Mouse (Mus musculus) cerebellum, adult 2 months (tissue): ENCODE data around the gene Tssc4.

ENCODE experiments used
- CTCF ChIP-seq: fragments of 200-500 bp; IDR thresholded peaks from 2 replicates; pipeline ENCODE4 v1.5.1; 2011; ENCODE audit warnings: low read depth, mild to moderate bottlenecking, control low read depth, low read length, moderate library complexity, borderline replicate concordance; ENCODE audit not compliant: insufficient read depth
- POLR2A ChIP-seq: fragments of 200-500 bp; IDR thresholded peaks from 2 replicates; pipeline ENCODE4 v1.6.1; 2011; ENCODE audit warnings: low read length, control low read depth, borderline replicate concordance; ENCODE audit not compliant: insufficient read depth

DNA sequence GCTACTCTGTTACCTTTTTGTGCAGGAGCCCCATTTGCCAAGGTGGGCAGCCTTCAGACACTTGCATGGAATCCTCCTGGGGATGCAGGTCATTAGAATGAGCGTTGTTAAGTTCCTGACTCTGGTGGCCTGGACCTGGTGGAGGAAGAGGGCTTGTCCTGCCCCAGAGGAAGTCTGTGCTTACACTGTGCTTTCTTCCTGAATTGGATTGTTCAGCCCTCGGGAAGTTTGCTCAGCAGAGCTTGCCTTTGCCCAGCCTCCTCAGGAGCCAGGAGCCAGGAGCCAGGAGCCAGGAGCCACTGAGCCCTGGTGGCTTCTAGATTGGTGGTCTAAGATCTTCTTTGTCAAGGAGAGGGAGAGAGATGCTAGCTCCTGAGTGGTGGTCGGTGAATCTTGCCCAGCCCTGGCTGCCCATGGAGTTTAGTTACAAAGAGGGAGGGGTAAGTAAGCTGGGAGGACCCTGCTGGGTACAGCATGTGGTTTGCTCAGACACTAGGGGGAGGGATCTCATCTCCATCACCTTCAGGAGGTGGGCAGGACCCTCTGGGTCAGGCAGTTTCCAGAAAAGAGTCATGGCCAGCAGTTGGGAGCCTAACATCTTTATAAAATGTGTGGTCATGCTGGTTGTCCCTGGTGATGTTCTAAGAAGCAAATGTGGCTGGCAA, 40.1 kb downstream of the Tssc4 start:
- no peak for TF ChIP-seq POLR2A
- no peak for TF ChIP-seq CTCF
